Mouse (Mus musculus) midbrain, embryonic 14.5 days (tissue): ENCODE results near the gene Tgfbr2. TPM values are rescaled to one million over a fixed set of nuclear protein-coding genes. Genes with fewer than 3 reads are reported as not detected.

Source experiments
- ATAC-seq: fragments of 200-750 bp; cut with Nextera tagmentation; 2 replicates; pipeline ENCODE4 v1.8.0; 2017; ENCODE audit warnings: moderate number of reproducible peaks, moderate library complexity; ENCODE audit not compliant: low FRiP score, low TSS enrichment
- DNase-seq: peaks from one replicate; pipeline ENCODE4 v3.0.0-alpha.2; 2015
- H3K27ac ChIP-seq: fragments of 300-500 bp; sonication (generic); replicated peaks from 2 replicates; pipeline ENCODE4 v1.5.1; 2014; ENCODE audit warnings: mild to moderate bottlenecking, low read depth, low read length, moderate library complexity
- H3K27me3 ChIP-seq: fragments of 300-500 bp; sonication (generic); 2 replicates; pipeline ENCODE4 v1.6.1; 2014; ENCODE audit warnings: low read length, control low read depth, mixed read lengths; ENCODE audit not compliant: control insufficient read depth, insufficient read depth
- H3K36me3 ChIP-seq: fragments of 300-500 bp; sonication (generic); 2 replicates; pipeline ENCODE4 v1.6.1; 2014; ENCODE audit warnings: low read length, control low read depth; ENCODE audit not compliant: control insufficient read depth, insufficient read depth
- H3K4me1 ChIP-seq: fragments of 300-500 bp; sonication (generic); 2 replicates; pipeline ENCODE4 v1.6.1; 2014; ENCODE audit warnings: mild to moderate bottlenecking, antibody characterized with exemption, low read length, control low read depth; ENCODE audit not compliant: control insufficient read depth, insufficient read depth
- H3K4me2 ChIP-seq: fragments of 300-500 bp; sonication (generic); 2 replicates; pipeline ENCODE4 v1.6.1; 2014; ENCODE audit warnings: mild to moderate bottlenecking, low read length, moderate library complexity
- H3K4me3 ChIP-seq: fragments of 300-500 bp; sonication (generic); replicated peaks from 2 replicates; pipeline ENCODE4 v1.5.1; 2014; ENCODE audit warnings: low read depth, low read length
- H3K9ac ChIP-seq: fragments of 300-500 bp; sonication (generic); replicated peaks from 2 replicates; pipeline ENCODE4 v1.6.1; 2014; ENCODE audit warnings: mild to moderate bottlenecking, low read length, moderate library complexity
- H3K9me3 ChIP-seq: fragments of 300-500 bp; sonication (generic); 2 replicates; pipeline ENCODE4 v1.6.1; 2016; ENCODE audit warnings: low read length, control low read depth, mixed read lengths; ENCODE audit not compliant: control insufficient read depth
- WGBS: fragments of 180-500 bp; shearing (Covaris S2); extraction: QIAGEN DNeasy Blood & Tissue Kit; methylation state at CpG from one replicate; pipeline ENCODE4 v1.1.7; 2014; 5-methylcytosine and 5-hydroxymethylcytosine counted together
- polyA plus RNA-seq: library from polyadenylated mRNA; unstranded; fragments of >200 nt; fragmentation: Nextera tagmentation; extraction: Ambion mirVana; gene quantifications from 2 replicates; pipeline ENCODE4 v1.2.1, GENCODE M21; 2014

Tgfbr2 gene
- polyA plus RNA-seq, 1 experiment from 2014 or later, result 10.4 TPM

DNA sequence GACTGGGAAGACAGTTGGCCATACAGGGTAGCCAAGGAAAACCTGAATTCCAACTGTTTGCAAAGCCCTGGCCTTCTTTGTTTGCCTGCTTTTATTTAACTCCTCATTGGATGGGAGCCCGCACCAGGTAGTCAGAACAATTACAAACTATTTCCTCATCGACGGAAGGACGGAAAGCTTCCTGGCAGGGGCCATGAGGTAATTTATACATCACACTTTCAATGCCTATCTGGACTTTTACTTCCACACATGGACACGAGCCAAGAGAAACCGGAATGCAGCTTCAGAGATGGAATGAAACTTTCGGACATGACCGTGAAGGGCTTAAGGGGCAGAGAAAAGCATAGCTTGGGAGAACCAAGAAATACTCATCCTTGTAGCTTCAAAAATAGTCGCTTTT is 24.0 kb upstream of the Tgfbr2 start:
- H3K4me3 ChIP-seq, result no peak overlapping the region
- H3K36me3 ChIP-seq, result no peaks in the 10 kb centered on the region
- peaks cover 11% of the 10 kb centered on the region; the same call in 1 of the 2 replicates for H3K4me1 ChIP-seq
- H3K9me3 ChIP-seq, result no peaks in the 10 kb centered on the region
- H3K4me2 ChIP-seq, result no peak overlapping the region
- 39% methylated on average over 9 of the region's 9 CpGs for WGBS
- H3K9ac ChIP-seq, result no peak overlapping the region
- no peak for ATAC-seq
- no peak for DNase-seq
- H3K27ac ChIP-seq, result no peak overlapping the region
- H3K27me3 ChIP-seq, result no peaks in the 10 kb centered on the region

DNA sequence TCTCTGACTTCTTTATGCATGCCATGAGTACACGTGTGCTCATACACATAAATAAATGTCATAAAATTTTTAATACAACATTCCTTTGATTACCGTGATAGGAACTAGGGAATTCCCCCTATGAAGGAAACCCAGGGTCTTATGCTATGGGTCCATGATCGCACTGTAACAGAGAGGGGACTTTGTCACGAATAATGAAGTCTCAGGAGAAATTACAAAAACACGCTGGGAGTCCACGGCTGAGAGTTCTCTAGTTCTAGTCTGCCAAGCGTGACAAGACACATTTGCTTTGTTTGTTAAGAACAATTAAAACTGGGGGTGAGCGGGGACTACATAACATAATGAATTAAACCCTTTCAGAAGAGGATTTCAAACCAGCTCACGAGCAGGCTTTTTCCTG is 23.3 kb upstream of the Tgfbr2 start:
- H3K27me3 ChIP-seq, result no peaks in the 10 kb centered on the region
- no peak overlapping the region for H3K4me3 ChIP-seq
- peak; percentile 63 for DNase-seq
- no peak overlapping the region for H3K9ac ChIP-seq
- WGBS, result 3% methylated on average over 9 of the region's 9 CpGs
- H3K9me3 ChIP-seq, result no peaks in the 10 kb centered on the region
- ATAC-seq, result no peak
- no peak overlapping the region for H3K27ac ChIP-seq
- H3K4me1 ChIP-seq, result peaks cover 11% of the 10 kb centered on the region; the same call in 1 of the 2 replicates
- no peak overlapping the region for H3K4me2 ChIP-seq
- H3K36me3 ChIP-seq, result no peaks in the 10 kb centered on the region

DNA sequence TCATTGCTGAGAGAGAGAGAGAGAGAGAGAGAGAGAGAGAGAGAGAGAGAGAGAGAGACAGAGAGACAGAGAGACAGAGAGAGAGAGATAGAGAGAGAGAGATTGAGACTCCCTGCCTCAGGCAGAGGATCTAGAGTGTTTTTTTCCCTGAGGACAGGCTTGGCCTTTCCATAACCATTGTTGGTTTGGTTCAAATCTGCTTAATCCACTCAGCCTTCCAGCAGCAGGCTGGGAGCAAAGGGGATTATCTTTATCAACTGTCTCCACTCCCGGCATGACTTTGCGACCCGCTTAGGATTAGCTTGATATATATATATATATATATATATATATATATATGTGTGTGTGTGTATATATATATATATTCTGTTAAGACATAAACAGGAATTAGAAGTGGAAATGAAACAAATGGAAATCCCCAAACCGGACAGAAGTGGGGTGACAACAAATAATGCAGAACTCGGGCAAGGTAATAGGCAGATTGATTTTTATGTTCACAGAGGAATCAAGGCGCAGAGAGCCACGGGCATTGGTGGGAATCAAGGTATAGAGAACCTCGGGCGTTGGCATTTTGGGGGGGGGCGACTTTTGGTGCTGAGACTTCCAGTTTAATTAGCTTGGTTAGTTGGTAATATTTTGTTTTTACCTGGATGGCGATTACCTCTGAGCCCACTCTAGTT is 22.5 kb upstream of the Tgfbr2 start:
- no peak for ATAC-seq
- Histone ChIP-seq H3K4me1 (peaks cover 11% of the 10 kb centered on the region; the same call in 1 of the 2 replicates), H3K27ac (no peak overlapping the region), H3K4me3 (no peak overlapping the region), H3K27me3 (no peaks in the 10 kb centered on the region), H3K36me3 (no peaks in the 10 kb centered on the region), H3K9ac (no peak overlapping the region), H3K9me3 (no peaks in the 10 kb centered on the region), H3K4me2 (no peak overlapping the region)
- 63% methylated on average over 11 of the region's 11 CpGs for WGBS
- DNase-seq, result peak; percentile 64

DNA sequence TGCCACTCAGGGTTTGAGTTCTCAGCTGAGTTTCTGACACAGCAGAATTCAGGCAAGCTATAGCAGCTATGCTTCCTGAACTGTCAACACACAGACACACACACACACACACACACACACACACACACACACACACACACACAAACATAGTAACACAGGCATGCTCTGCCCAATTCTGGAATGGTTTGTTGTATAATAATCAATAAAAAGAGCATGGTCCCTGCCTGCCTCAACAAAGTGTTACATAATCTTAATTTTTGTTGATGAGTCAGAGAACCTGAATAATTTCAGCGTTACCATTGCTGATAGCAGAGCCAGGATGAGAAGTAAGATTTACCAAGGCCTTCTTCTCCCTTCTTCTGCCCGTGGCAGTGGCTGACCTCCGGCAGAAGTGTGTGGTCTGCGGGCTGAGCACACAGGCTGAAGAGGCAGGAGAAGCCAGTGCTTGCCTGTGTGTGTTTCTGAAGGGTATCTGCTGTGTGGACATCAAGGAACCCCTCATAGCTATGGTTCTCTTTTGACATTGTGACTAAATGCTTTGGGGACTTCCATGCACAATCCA is 18.8 kb upstream of the Tgfbr2 start:
- peaks cover 9% of the 10 kb centered on the region; the same call in 1 of the 2 replicates for H3K4me1 ChIP-seq
- DNase-seq (no peak), ATAC-seq (no peak)
- H3K9me3 ChIP-seq, result no peaks in the 10 kb centered on the region
- no peak overlapping the region for H3K27ac ChIP-seq
- no peak overlapping the region for H3K4me3 ChIP-seq
- 91% methylated on average over 4 of the region's 4 CpGs for WGBS
- no peak overlapping the region for H3K9ac ChIP-seq
- H3K36me3 ChIP-seq, result no peaks in the 10 kb centered on the region
- no peaks in the 10 kb centered on the region for H3K27me3 ChIP-seq
- no peak overlapping the region for H3K4me2 ChIP-seq

DNA sequence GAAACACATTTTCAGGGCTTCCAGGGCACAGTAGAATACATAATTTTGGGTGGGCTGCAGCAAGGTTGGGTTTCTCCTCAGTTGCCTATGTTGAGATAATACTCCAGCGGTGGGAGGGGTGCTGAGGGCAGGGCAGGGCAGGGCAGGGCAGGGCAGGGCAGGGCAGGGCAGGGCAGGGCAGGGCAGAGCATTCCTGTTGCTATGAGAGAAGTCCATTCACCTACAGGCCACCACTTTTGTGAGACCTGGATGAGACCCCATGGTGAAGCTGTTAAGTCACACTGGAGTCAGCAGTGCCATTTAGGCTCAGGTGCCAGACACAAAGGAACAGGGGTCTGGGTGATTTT is 18.3 kb upstream of the Tgfbr2 start:
- H3K4me2 ChIP-seq, result no peak overlapping the region
- DNase-seq (no peak), ATAC-seq (no peak)
- no peaks in the 10 kb centered on the region for H3K36me3 ChIP-seq
- no peak overlapping the region for H3K4me3 ChIP-seq
- no peak overlapping the region for H3K27ac ChIP-seq
- H3K27me3 ChIP-seq, result no peaks in the 10 kb centered on the region
- no peaks in the 10 kb centered on the region for H3K9me3 ChIP-seq
- H3K9ac ChIP-seq, result no peak overlapping the region
- WGBS, result 88% methylated on average over 1 of the region's 1 CpGs
- H3K4me1 ChIP-seq, result peaks cover 6% of the 10 kb centered on the region; the same call in 1 of the 2 replicates

DNA sequence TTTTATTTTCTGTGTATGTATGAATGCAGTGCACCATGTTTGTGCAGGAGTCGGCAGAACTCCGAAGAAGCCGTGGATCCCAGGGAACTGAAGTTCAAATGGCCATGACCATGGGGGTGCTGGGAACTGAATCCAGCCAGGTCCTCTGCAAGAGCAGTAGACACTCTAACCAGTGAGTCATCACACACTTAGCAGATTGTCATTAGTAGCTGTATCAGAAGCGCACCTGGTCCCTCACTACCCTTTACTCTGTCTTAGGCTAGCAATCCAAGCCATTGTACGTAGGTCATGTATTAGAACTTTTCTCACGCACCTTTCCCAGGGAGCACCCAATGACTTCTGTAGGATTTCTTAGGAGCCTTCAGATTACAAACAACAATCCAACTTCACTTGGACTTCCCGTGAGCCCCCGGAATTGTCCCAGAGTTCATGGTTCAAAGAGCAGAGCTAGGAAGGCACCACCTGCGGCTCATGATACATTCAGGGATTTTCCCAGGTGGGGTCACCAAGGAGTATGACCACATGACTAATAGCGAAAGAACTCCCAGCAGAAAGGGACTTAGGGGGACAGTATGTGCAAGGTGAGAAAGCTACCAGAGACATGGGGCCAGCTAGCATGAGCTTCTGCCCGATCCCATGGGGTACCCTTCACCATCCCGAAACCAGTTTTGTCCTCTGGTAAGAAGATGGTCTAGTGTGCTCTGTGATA is 17.8 kb upstream of the Tgfbr2 start:
- 97% methylated on average over 12 of the region's 12 CpGs for WGBS
- no peaks in the 10 kb centered on the region for H3K27me3 ChIP-seq
- no peak for ATAC-seq
- H3K4me3 ChIP-seq, result no peak overlapping the region
- H3K27ac ChIP-seq, result no peak overlapping the region
- 0 out of 2 replicates have a peak, but pooled peaks cover under 1% of the 10 kb centered on the region for H3K4me1 ChIP-seq
- no peak overlapping the region for H3K9ac ChIP-seq
- no peaks in the 10 kb centered on the region for H3K36me3 ChIP-seq
- no peak overlapping the region for H3K4me2 ChIP-seq
- DNase-seq, result no peak
- no peaks in the 10 kb centered on the region for H3K9me3 ChIP-seq

DNA sequence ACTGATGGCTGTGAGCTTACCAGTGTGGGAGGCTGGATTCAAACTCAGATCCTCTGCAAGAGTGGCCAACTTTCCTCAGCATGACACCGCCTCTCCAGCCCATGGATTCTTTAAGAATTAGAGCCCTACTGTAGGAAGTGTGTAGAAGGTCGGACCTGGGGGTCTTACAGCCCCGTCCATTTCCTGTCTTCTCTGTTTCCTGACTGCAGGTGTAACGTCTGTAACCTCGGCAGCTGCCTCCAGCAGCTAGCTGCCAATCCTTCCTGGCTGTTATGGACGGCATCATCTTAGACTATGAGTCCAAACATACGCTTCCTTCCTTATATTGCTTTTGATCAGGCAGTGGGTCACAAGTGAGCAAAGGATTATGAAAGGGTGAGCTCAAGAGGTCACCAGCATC is 17.1 kb upstream of the Tgfbr2 start:
- no peak overlapping the region for H3K4me2 ChIP-seq
- no peaks in the 10 kb centered on the region for H3K9me3 ChIP-seq
- H3K27me3 ChIP-seq, result no peaks in the 10 kb centered on the region
- no peak overlapping the region for H3K4me3 ChIP-seq
- ATAC-seq, result no peak
- DNase-seq, result no peak
- H3K36me3 ChIP-seq, result no peaks in the 10 kb centered on the region
- 86% methylated on average over 7 of the region's 7 CpGs for WGBS
- H3K27ac ChIP-seq, result no peak overlapping the region
- H3K9ac ChIP-seq, result no peak overlapping the region
- no peaks in the 10 kb centered on the region for H3K4me1 ChIP-seq

DNA sequence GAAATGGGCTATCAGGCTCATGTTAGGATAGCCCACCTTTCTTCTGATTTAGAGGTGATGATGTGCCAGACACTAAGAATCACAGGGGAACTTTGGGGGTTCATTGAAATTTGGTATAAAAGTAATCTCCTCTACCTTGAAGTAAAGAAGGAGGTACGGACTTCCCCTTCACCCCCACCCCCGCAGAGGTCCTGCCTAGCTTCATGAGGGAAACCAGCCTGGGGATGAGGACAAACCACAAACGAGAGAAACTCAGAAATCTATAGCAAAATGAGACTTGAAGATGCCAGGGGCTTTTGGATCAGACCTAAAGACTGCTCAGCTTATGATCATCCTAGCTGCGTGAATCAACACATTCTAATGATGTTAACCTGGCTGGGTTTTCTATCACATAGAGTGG is 14.7 kb upstream of the Tgfbr2 start:
- Histone ChIP-seq H3K4me3 (no peak overlapping the region), H3K36me3 (no peaks in the 10 kb centered on the region), H3K9ac (no peak overlapping the region), H3K27ac (no peak overlapping the region), H3K9me3 (no peaks in the 10 kb centered on the region), H3K27me3 (no peaks in the 10 kb centered on the region), H3K4me1 (no peaks in the 10 kb centered on the region), H3K4me2 (no peak overlapping the region)
- ATAC-seq, result no peak
- DNase-seq, result no peak
- 89% methylated on average over 4 of the region's 4 CpGs for WGBS
